Mouse (Mus musculus): ENCODE measurements around the gene Nell1.

DNA sequence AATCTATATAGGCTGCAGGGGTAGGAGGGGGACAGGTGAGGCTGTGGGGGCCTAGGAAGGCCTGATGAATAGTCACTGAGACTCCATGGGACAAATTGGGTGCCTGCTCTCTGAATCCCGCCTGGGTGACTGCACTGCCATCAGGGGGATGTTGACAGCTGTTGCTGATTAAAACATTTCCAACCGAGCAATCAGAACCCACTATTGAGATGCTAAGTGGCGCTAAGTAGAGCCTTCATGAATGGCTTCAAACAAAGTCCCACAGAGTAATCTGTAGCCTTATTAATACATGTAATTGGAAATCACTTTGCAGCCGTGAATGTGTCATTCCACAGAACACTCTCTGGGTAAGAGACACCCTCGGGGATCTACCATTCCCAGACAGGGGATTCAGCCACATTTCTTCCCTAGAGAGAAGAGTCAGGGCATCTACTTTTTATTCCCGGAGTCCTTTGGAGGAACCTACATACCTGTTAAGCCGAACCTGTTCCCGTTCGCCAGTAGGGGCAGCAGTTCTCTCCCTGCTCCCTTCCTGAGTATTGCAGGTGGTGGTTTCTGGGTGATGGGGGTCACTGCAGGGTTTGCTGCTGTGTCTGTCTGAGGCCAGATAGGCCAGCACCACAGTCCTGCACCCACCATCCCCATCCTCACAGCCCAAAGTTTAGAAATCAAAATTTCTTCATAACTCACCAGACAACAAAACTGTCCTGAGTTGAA, 7.0 kb downstream of the Nell1 start:
- TF ChIP-seq POLR2A (IDR thresholded peaks at IDR 0.05; ENCODE audit: extremely low read depth, insufficient read depth, low read length) (no peak), CTCF (IDR thresholded peaks at IDR 0.05; ENCODE audit: low read depth, low read length) (no peak)

Data from liver, adult 2 months (tissue).